Mouse (Mus musculus) T-cell, adult 2 months (primary cell): ENCODE results near the gene Serac1.

Experiments
- DNase-seq: peaks from one replicate; pipeline ENCODE4 v3.0.0; 2022; ENCODE audit warnings: low spot score

Gene Serac1

GRCm38 (mm10) chr17:6079287-6080122 lies at the start of gene Serac1, which contains the start of gene Gtf2h5:
TSS of gene Serac1 (minus strand) at chr17:6079741.
TSS of gene Gtf2h5 (plus strand) at chr17:6079786.
- peak; percentile 98 for DNase-seq

GRCm38 (mm10) chr17:6128039-6128438 lies 48.5 kb upstream of the Serac1 start:
- no peak for DNase-seq

- DNase-seq = no peak
These were observed 45.9 kb upstream of the Serac1 start for GRCm38 (mm10) chr17:6125441-6125840.

GRCm38 (mm10) chr17:6123776-6124175 lies 44.2 kb upstream of the Serac1 start:
- no peak for DNase-seq

- no peak for DNase-seq
These were observed 39.3 kb upstream of the Serac1 start for GRCm38 (mm10) chr17:6118861-6119260.

GRCm38 (mm10) chr17:6117917-6118316 lies 38.4 kb upstream of the Serac1 start:
- no peak for DNase-seq

GRCm38 (mm10) chr17:6117148-6117725 lies 37.7 kb upstream of the Serac1 start:
- DNase-seq = no peak

- no peak for DNase-seq
These were observed 35.5 kb upstream of the Serac1 start for GRCm38 (mm10) chr17:6115085-6115484.

- DNase-seq = no peak
These were observed 34.1 kb upstream of the Serac1 start for GRCm38 (mm10) chr17:6113653-6114052.

- no peak for DNase-seq
These were observed 31.4 kb upstream of the Serac1 start for GRCm38 (mm10) chr17:6110956-6111355.

- DNase-seq = no peak
These were observed 28.6 kb upstream of the Serac1 start for GRCm38 (mm10) chr17:6108175-6108574.

- peak; percentile 35 for DNase-seq
These were observed 27.6 kb upstream of the Serac1 start for GRCm38 (mm10) chr17:6107015-6107601.

- DNase-seq = peak; percentile 90
These were observed 26.9 kb upstream of the Serac1 start, which contains the start of gene Tulp4 for GRCm38 (mm10) chr17:6106361-6107014. TSS of gene Tulp4 (plus strand) at chr17:6106437.

- DNase-seq = no peak
These were observed 24.0 kb upstream of the Serac1 start for GRCm38 (mm10) chr17:6103566-6103965.

- no peak for DNase-seq
These were observed 22.7 kb upstream of the Serac1 start for GRCm38 (mm10) chr17:6102287-6102686.

GRCm38 (mm10) chr17:6097884-6098283 lies 18.3 kb upstream of the Serac1 start:
- peak; percentile 66 for DNase-seq

GRCm38 (mm10) chr17:6095579-6095978 lies 16.0 kb upstream of the Serac1 start:
- no peak for DNase-seq

GRCm38 (mm10) chr17:6091604-6092003 lies 12.1 kb upstream of the Serac1 start:
- DNase-seq = no peak

GRCm38 (mm10) chr17:6083323-6083890 lies 3.9 kb upstream of the Serac1 start:
- no peak for DNase-seq

- DNase-seq = no peak
These were observed 6.1 kb downstream of the Serac1 start for GRCm38 (mm10) chr17:6073405-6073804.

- DNase-seq = no peak
These were observed 9.7 kb downstream of the Serac1 start for GRCm38 (mm10) chr17:6069866-6070265.

- no peak for DNase-seq
These were observed 11.9 kb downstream of the Serac1 start for GRCm38 (mm10) chr17:6067613-6068012.
